Mouse (Mus musculus) kidney, adult 18-20 months (tissue): ENCODE data around the gene Olfr1423.
"Not testable (repeated sequence)": the region's sequence is repeated elsewhere in the genome, so short reads cannot be mapped to it uniquely, and the experiment has no call there.

Experiments
- DNase-seq: peaks from one replicate; pipeline ENCODE4 v3.0.0; 2021

Olfr1423 gene

DNA sequence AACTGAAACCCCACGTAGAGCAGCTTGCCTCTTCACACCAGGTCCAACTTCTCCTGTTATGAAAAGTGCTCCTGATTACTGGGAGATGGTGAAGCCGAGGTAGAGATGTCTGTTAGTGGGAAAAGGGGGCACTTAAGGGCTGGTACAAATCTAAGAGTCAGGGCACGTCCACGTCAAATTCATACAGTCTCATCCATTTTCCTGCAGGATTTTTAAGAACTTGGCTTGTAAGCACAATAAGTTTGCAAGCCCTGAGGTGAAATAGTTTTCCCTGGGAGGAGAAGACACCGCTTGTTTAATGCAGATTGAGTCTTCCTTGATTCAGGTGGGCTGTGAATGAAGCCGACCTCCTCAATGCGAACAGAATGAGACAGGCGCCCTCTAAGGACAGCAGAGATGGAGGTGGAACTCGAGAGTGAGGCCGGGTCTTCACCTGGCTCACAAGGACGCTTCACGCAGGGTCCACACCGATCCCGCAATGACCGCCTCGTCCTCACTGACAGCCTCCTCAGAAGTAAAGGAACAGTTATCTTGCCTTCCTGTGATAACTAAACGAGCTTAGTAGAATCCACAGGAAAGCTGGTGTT lies 34.7 kb downstream of the Olfr1423 start:
- DNase-seq = no peak

DNA sequence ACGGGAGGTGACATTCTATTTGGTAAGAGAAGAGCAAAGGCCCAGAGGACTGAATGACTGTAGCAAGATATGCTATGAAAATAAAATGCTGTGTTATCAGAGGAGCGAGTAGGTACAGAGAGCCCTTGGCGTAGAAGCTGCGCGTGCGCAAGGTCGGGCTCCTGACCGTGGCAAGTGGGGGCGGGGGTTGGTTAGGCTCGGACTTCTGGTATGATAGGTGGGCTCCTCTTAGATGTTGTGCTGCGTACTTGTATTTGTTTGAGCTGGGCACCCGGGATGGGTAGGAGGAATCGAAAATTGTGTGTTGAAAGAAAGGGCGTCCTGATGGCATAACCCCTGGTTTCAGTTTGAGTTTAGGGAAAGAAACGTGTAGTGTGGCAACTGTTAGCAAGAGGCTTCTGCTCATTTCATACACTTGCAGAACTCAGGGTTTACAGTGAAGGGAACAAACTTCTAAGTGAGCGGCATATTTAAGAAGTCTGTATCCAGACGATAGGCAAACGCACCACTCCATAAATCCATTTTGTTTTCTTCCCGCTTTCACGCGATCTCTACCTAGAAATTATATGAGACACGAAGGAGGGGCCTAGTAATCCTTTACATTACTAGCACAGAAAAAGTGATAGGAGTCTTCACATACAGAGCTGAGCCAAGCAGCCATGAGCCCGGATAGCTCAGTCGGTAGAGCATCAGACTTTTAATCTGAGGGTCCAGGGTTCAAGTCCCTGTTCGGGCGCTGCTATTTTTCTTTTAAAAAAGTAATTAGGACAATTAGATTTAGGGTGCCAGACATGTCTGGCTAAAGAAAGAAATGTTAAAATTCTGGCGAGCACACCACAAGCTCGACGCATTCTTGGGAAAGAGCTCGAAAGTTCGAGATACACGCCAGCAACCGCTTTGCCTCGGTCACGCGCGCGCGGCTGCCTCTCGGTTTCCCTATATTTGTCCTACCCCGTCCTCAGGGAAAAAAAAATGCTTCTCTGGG lies 35.4 kb downstream of the Olfr1423 start:
- DNase-seq = peak; percentile 85

DNA sequence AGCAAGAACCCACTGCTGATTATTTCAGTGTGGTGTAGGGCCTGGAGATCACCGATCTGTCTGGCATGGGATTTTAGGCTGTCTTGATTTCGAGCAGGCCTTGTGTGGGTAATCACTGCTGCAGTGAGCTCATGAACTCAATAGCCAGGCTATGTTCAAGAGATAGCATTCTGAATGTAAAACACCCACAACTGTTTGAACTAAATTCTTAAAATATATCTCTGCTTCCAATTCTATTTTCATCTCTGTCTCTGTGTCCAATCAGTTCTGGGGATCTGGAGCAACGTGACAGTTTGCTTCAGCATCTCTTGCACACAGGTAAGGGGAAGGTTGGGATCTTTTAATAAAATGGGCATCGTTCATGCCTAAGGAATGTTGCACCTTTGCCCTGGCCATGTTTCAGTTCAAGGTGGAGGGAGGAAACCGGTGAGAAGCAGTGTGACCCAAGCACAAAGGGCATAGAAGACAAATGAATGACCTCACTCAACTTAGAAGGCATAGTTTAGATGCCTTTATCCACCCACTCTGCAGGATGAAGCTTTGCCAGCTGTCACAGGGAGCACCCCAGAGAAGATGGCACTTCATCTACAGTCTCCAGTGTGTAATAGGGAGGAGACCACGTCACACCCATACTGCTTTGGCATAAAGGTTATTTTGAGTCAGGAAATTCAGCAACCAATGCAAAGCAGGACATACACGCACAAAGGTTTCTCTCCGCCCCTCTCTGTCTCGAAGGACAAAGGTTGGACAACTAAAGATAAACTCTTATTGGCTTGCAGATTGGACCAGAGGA lies 36.7 kb downstream of the Olfr1423 start:
- DNase-seq = peak; percentile 29

DNA sequence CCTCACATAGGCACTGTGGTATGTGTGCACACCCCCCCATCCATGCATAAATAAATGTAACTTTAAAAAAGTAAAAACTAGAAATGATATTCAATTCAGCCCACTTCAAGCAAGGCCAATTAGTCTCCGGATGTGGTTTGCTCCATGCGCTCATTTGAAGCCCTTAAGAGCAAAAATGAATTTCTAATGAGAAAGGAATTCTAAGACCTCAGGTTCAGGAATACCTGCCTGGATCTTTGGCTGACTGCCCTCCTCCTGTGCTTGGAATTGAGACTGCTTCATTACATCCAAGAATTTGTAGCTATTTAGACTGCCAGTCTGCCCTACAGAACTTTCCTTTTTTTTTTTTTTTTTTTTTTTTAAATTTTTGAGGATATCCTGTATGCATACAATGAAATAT lies 37.5 kb downstream of the Olfr1423 start:
- DNase-seq = no peak

DNA sequence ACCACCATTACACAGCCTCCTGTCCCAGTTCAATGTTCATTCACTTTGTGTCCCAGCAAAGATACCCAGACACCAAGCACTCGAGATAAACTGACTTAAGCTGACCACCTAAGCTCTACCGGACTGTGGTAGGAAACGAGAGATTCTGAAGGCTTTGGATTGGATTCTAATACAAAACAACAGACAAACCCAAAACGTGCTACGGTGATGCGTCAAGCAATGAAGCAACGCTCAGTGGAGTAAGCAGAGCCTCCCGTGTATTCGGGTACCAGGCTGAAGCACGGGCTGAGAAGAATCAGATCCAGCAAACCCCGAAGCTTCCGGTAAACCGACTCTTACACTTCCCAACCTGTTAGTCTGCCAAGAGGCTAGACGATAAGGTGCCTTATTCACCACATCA lies 38.3 kb downstream of the Olfr1423 start:
- no peak for DNase-seq

DNA sequence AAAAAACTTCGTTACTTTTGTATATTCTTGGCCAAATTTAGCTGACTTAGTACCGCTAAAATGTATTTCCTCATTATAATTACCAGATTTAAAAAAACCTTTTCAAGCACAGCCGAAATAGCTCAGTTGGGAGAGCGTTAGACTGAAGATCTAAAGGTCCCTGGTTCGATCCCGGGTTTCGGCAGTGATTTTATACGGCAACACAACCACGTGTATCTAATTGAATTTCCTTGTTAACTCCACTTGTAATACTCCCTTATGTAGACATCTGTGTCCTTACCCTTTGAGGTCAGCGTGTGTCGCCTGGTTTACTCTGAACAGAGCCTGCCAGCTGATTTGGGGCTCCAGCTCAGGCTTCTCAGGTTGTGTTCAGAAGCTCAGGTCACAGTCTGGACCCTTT lies 39.0 kb downstream of the Olfr1423 start:
- DNase-seq = peak; percentile 56

DNA sequence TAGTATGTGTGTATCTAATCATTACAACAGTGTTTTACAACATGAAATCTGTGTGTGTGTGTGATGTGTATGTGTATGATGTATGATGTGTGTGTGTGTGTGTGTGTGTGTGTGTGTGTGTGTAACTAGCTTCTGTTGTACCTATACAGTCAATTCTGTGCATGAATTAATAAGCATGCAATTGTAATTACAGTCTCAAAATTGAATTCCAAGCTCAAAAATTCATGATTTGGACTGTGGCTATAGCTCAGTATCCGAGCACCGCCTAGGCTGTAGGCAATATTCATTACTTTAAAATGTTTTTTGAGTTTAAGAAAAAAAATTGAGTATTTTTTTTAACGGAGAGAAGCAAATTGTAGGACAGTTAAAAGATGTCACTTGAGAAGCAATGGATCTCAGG lies 39.4 kb downstream of the Olfr1423 start:
- no peak for DNase-seq

DNA sequence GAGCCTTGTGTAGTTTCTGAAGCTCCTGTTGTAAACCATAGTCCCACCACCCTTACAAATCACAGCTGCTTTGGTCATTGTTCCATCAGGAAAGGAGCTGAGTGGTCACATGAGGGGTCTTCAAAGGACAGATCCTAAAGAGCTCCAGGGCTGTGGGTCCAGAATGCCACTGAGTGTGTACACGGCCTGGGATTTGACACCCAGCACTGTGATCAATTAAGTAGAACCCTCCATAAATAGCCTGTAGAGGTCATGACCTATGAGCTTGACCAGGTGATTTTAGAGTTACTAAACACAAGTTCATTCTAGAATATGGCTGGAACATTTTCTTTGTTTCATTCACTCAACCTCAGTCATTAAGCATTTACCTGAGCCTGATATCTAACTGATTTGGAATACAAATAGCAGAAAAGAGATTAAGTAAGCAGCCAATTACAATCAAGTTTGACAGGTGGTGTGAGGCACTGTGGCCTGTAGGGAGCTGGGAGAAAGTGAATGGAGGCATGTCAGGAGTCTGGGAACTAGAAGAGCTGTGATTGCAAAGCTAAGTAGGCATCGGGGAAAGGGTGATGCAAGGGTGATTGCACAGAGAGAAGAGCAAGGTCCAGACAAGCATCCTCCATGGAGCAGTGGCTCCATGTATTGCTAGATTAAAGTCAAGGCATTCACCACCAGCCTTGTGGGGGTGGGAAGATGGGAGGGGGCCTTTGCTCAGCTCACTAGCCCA lies 45.2 kb downstream of the Olfr1423 start:
- no peak for DNase-seq

DNA sequence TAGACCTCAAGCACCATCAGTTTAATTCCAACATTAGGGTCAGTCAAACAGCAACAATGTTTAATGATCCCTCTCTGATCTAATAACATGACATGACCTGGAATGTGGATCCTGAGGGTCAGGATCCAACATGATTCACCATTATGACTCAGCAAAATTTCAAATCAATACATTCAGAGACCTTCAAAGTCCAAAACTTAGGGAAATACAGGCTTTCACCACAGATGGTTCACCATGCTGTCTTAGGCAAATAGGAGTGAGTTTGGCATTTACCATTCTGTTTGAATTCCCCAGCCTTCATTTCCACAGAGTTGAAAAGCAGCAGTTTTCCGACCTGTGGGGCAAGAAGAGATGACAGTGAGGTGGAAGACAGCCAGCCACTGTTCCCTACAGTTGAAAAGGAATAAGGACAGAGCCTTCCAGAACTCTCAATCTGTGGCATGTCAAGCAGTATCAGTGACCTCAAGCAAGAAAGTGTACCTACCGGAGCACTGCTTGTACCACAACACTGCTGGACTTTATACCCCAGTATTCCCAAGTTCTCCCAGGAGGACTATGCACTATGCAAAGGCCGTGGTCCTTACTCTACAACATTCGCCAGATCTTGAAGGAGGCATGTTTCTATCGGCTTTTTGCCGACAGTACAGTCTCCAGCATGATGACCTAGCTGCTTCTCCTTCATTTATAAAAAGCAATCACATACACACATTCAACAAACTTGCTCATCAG lies 46.2 kb downstream of the Olfr1423 start:
- DNase-seq = no peak

DNA sequence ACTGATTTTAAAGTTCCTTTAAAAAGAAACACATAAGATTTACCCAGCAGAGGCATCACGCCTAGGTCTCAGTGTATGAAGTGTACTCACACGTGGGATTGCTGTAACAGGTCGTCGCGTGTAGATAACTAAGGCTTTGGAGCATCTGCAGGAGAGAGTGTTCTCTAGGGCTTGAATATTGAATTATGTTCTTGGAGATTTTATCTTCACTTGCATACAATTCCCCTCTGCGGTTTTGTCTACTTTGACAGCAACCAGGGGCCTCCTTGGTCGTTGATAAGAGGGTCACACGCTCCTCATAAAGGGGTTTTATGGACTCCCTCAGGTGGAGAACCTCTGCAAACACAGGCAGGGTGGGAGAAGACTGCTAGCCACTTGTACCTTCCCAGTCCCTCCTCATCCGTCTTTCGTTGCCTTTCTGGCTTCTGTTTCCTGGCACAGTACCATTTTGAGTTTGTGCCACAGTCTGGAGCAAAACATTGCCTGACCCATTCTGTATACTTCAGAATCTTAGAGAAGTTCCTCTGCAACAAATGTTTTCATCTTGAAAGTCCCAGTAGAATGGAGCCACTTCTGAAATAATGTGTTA lies 48.6 kb downstream of the Olfr1423 start:
- DNase-seq = no peak

DNA sequence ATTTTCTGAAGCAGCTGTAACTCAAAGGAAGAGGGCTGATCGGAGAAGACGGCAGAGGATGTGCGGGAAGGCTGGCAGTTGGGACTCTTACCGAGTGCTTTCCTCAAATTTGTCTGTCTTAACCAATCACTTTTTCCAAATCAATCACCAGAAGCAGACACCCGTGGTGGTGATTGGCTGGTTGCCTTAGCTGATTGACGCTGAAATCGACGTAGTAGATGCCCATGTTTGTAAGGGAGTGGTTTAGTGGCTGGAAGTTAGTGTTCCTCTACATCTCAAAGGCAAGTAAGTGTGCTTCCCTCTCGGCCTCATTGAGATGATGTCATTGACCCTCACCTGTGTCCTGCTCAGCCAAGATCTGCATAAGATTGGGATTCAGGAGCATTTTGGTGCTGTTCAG lies 49.1 kb downstream of the Olfr1423 start:
- DNase-seq = no peak

DNA sequence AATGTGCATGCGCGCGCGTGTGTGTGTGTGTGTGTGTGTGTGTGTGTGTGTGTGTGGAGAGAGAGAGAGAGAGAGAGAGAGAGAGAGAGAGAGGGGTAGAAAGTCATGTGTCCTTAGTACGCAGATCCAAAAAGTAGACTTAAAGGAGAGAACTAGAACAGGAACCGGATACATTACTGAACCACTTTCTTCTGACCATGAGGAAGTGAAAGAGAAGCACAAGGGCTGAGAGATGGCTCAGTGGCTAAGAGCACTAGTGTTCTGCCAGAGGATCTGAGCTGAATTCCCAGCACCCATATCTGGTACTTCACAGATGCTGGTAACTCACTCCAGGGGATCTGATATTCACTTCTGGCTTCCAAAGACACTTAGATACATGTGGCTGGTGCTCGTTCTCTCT lies 51.8 kb downstream of the Olfr1423 start:
- no peak for DNase-seq

DNA sequence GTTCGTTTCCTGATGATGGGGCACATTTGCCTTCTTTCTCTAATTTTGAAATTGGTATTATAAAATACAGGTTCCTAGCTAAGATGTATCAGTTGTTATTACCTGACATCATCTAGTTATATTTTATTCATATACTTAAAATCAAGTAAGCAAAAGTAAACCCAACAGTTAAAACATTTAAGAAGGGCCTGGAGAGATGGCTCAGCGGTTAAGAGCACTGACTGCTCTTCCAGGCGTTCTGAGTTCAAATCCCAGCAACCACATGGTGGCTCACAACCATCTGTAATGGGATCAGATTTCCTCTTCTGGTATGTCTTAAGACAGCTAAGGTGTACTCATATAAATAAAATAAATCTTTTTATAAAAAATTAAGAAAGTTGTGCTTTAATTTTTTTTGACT lies 53.3 kb downstream of the Olfr1423 start:
- DNase-seq = no peak

DNA sequence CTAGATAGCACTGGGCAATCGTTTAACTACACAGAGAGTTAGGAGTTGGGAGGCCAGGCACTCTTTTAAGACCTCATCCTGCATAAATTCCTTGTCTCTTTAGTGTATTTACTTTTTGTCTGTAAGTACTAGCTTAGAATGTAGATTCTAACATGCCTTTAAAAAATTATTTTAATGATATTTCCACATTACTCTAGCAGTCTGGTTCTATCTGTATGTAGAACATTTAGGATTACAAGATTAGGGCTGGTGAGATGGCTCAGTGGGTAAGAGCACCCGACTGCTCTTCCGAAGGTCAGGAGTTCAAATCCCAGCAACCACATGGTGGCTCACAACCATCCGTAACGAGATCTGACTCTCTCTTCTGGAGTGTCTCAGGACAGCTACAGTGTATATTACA lies 56.5 kb downstream of the Olfr1423 start:
- not testable (repeated sequence) for DNase-seq
